Mouse (Mus musculus) thymus, adult 2 months (tissue): ENCODE measurements around the gene Fbrsl1. TPM values are rescaled to one million over a fixed set of nuclear protein-coding genes. Genes with fewer than 3 reads are reported as not detected.

Experiments
- DNase-seq: peaks from one replicate; pipeline ENCODE4 v3.0.0; 2021
- H3K27ac ChIP-seq: fragments of 200-500 bp; 2 replicates; pipeline ENCODE4 v1.5.1; 2012; ENCODE audit warnings: low read length, control low read depth; ENCODE audit not compliant: control insufficient read depth, insufficient read depth
- H3K27me3 ChIP-seq: fragments of 200-500 bp; 2 replicates; pipeline ENCODE4 v1.6.1; 2012; ENCODE audit warnings: mild to moderate bottlenecking, low read length, moderate library complexity, mixed read lengths; ENCODE audit not compliant: control insufficient read depth, insufficient read depth
- H3K36me3 ChIP-seq: fragments of 200-500 bp; 2 replicates; pipeline ENCODE4 v1.6.1; 2012; ENCODE audit warnings: mild to moderate bottlenecking, low read length, moderate library complexity; ENCODE audit not compliant: control insufficient read depth, insufficient read depth
- H3K4me1 ChIP-seq: fragments of 200-500 bp; replicated peaks from 2 replicates; pipeline ENCODE4 v1.6.1; 2012; ENCODE audit warnings: low read length; ENCODE audit not compliant: control insufficient read depth, insufficient read depth
- H3K4me3 ChIP-seq: fragments of 200-500 bp; 2 replicates; pipeline ENCODE4 v1.5.1; 2012; ENCODE audit warnings: mild to moderate bottlenecking, low read length, control low read depth, moderate library complexity; ENCODE audit not compliant: control insufficient read depth, insufficient read depth
- CTCF ChIP-seq: fragments of 200-500 bp; IDR thresholded peaks from 2 replicates; pipeline ENCODE4 v1.5.1; 2012; ENCODE audit warnings: mild to moderate bottlenecking, control low read depth, low read length, moderate library complexity, borderline replicate concordance; ENCODE audit not compliant: control insufficient read depth, poor library complexity, insufficient read depth; ENCODE audit errors: extremely low read depth
- POLR2A ChIP-seq: fragments of 200-500 bp; IDR thresholded peaks from 2 replicates; pipeline ENCODE4 v1.6.1; 2012; ENCODE audit warnings: mild to moderate bottlenecking, low read length, control low read depth, moderate library complexity; ENCODE audit not compliant: control insufficient read depth, poor library complexity, insufficient read depth; ENCODE audit errors: extremely low read depth
- WGBS: fragments of 180-500 bp; shearing (Covaris S2); methylation state at CpG from one replicate; pipeline ENCODE4 v1.1.7; 2018; 5-methylcytosine and 5-hydroxymethylcytosine counted together
- polyA plus RNA-seq: library from polyadenylated mRNA; depleted of rRNA; stranded (reverse); fragments of >200 nt; gene quantifications from 2 replicates; pipeline ENCODE4 v1.2.3, GENCODE M21; 2012

The Fbrsl1 gene
- polyA plus RNA-seq, 1 experiment = 129 TPM

DNA sequence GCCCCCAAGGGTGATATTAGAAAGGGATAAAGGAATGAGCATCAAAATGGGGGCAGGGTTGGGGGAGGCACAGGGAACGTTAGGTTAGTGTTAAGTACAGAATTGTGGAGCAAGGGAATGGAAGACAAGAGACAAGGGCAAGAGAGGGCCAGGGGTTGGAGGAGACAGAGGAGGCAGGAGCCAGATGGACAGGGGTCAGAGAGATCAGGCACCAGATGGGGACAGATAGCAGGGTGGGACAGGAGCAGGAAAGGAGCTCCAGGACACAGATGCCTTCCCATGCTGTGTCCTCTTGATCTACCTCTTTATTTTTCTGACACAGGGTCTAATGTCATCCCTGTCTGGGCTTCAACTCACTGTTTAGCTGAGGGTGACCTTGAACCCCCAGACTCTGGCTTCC, 24.5 kb upstream of the Fbrsl1 start:
- H3K4me3 ChIP-seq = no peak overlapping the region
- no peaks in the 10 kb centered on the region for H3K27me3 ChIP-seq
- H3K36me3 ChIP-seq = no peaks in the 10 kb centered on the region
- H3K4me1 ChIP-seq = no peaks in the 10 kb centered on the region
- no peak overlapping the region for H3K27ac ChIP-seq
- 69% methylated on average over 1 of the region's 1 CpGs for WGBS
- no peak for TF ChIP-seq CTCF
- TF ChIP-seq POLR2A = no peak
- DNase-seq = no peak

DNA sequence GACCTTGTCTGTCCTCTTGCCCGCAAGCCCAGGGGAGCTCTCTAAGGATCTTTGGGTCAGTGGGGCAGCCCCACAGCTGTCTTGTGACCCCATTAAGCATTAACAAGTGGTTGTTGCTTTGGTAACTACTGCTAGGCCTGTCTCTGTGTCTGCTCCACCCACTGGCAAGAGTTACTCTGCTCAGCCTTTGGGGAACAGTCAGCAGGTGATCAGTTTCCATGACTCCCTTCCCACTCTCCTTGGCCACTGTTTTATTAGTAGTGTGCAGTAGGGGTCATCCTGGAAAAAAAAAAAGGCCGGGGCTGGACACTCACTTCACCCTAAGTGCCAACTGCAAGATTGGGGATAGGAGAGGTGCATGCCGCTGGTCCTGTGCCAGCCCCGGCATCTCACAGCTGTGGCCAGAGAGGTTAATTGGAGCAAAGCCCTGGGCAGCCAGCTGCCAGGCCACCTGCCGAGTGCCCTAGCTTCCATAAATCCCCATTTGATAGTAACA, 23.7 kb upstream of the Fbrsl1 start:
- Histone ChIP-seq H3K27me3 (no peaks in the 10 kb centered on the region), H3K4me1 (no peaks in the 10 kb centered on the region), H3K4me3 (no peak overlapping the region), H3K27ac (no peak overlapping the region), H3K36me3 (no peaks in the 10 kb centered on the region)
- DNase-seq = no peak
- WGBS = 91% methylated on average over 5 of the region's 5 CpGs
- TF ChIP-seq POLR2A (no peak), CTCF (no peak)

DNA sequence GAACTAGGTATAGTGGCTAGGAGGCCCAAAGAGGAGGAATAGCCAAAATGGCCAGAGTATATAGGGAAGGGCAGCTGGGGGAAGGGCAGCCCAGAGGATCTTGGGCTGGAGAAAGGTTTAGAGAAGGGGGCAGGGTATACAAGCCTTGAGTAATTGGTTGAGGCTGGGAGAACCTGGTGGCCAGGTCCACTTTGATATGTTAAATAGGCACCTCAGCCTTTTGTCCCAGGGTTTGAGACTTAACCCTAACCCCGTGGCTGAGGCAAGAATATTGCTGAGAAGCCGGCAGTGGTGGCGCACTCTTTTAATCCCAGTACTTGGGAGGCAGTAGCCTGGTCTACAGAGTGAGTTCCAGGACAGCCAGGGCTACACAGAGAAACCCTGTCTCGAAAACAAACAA, 23.0 kb upstream of the Fbrsl1 start:
- no peaks in the 10 kb centered on the region for H3K27me3 ChIP-seq
- no peak overlapping the region for H3K4me3 ChIP-seq
- H3K36me3 ChIP-seq = no peaks in the 10 kb centered on the region
- DNase-seq = no peak
- WGBS = 82% methylated on average over 4 of the region's 4 CpGs
- no peak for TF ChIP-seq POLR2A
- no peak for TF ChIP-seq CTCF
- no peaks in the 10 kb centered on the region for H3K4me1 ChIP-seq
- no peak overlapping the region for H3K27ac ChIP-seq

DNA sequence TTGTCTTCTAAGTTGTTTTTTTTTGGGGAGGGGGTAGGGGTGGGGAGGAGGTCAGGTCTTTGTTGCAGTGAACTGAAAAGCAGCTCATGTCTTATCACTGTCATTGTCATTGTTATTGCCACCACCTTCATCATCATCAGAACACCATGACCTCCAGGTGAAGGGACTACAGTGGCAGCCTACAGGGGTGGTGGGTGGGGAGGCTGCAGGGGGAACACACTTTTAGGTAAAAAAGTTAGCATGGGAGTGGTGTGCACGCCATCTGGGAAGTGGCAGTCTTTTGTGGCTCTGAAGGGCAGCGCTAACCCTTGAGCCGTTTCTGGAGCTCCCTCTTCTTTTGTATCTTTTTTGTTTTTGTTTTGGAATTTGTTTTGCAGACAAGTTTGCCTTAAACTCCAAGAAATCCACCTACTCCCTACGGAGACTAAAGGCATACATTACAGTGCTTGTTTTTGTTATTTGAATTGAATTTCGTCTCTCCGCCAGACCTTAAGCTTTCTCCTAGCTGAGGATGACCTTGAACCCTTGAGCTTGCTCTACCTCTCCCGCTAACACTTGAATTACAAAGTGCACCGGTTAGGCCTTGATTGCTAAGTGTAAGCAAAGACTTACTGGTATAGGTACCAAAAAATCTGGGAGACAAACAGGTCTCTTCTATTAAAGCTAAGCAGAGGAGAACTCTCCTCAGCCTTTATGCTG, 21.1 kb upstream of the Fbrsl1 start:
- no peaks in the 10 kb centered on the region for H3K4me1 ChIP-seq
- WGBS = 94% methylated on average over 8 of the region's 8 CpGs
- TF ChIP-seq POLR2A (no peak), CTCF (no peak)
- no peaks in the 10 kb centered on the region for H3K27me3 ChIP-seq
- H3K36me3 ChIP-seq = no peaks in the 10 kb centered on the region
- H3K4me3 ChIP-seq = no peak overlapping the region
- DNase-seq = no peak
- H3K27ac ChIP-seq = no peak overlapping the region

DNA sequence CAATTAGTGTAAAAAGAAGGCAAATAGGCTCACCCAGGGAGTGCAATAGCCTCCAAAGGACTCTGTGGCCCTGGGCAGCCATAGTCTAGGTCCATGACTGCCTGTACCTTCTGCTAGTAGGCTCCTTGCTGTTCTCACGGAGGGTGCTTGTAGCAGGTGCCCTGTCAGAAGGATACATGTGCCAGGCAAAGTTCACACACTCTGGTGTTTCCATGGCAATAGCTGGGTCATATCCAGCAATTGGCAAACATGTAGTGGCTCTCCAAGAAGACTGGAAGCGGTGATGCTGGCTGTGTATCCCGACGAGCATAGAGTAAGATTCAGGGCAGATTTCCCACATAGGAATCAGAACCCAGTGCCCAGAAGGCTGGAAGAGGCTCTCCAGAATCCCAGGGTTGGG, 20.0 kb upstream of the Fbrsl1 start:
- Histone ChIP-seq H3K4me1 (no peaks in the 10 kb centered on the region), H3K36me3 (no peaks in the 10 kb centered on the region), H3K4me3 (no peak overlapping the region), H3K27ac (no peak overlapping the region), H3K27me3 (no peaks in the 10 kb centered on the region)
- WGBS = 93% methylated on average over 4 of the region's 4 CpGs
- TF ChIP-seq POLR2A (no peak), CTCF (no peak)
- DNase-seq = no peak

DNA sequence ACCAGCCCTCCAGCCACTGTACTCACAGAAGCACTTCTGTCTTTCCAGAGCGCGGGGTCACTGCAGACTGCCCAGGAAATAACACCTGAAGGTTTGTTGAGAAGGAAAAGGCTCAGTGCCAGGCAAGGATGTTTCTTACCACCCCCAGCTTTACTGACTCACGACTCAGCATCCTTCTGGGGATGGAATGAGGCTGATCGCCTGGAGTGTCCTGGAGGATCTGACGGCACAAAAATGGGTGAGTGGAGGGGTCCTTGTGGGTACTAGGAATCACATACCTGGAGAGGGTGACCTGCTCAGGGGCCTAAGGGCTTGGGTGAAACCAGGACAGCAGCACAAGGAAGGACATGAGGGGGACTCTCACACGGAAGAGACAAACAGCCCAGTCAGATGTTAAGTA, 19.4 kb upstream of the Fbrsl1 start:
- Histone ChIP-seq H3K36me3 (no peaks in the 10 kb centered on the region), H3K4me3 (no peak overlapping the region), H3K27ac (no peak overlapping the region), H3K27me3 (no peaks in the 10 kb centered on the region), H3K4me1 (no peaks in the 10 kb centered on the region)
- DNase-seq = no peak
- TF ChIP-seq POLR2A (no peak), CTCF (no peak)
- WGBS = 91% methylated on average over 6 of the region's 6 CpGs

DNA sequence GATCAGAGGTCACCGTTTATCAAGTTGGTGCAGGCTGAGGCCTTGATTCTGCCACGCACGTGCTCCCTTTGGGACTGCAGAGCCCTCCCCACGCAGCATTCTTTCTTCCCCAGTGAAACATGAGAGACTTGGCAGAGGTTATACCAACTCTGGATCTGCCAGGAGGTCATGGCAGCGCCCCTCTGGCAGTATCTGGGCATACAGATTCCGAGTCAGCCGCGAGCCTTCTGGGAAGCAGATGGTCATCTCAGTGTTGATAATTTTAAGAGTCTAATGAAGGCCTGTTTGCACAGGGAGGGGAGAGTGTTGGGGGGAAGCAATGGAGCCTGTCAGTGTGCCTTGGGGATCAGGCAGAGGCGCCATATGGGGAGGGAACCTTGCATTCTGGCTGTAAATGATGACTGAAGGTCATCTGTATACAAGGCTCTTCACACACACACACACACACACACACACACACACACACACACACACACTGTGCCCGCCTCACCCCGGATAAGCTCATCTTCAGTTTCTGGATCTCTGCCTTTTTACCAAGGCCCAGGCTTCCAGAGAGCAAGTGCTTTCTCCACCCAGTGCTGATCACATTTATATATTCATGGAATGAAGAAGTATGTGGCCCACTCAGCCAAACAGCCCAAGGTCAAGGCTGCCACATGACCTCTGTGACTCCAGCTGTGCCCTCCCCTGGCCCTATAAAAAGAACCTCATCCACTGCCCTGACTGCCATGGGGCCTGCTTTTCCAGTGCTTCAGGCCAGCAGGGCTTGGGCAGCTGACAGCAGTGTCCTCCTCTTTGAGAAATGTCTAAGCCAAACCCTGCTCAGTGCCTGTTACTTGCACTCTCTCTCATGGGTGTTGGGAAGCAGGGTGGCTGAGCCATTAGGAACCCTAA, 18.5 kb upstream of the Fbrsl1 start:
- Histone ChIP-seq H3K27ac (no peak overlapping the region), H3K36me3 (no peaks in the 10 kb centered on the region), H3K27me3 (no peaks in the 10 kb centered on the region), H3K4me1 (no peaks in the 10 kb centered on the region), H3K4me3 (no peak overlapping the region)
- no peak for DNase-seq
- 91% methylated on average over 11 of the region's 11 CpGs for WGBS
- TF ChIP-seq POLR2A (no peak), CTCF (no peak)
